Comparison of ENCODE assay signal across 18 mouse cellular contexts in genomic region chr17:10056096-10056495, GRCm38 (mm10).
"Had no signal": no experiment of that assay in that cellular context is flagged by ENCODE, and none has a peak within 500 bp of the region (broad histone marks: within the 10 kb centered on the region; RNA-seq: fewer than 3 reads in every experiment).

No protein-coding gene starts in this region.

- H3K9me3 ChIP-seq: lung, embryonic 15.5 days; midbrain, embryonic 13.5 days; midbrain, embryonic 15.5 days; neural tube, embryonic 12.5 days; stomach, embryonic 15.5 days had no signal

- H3K9ac ChIP-seq: liver, postnatal 0 days; lung, embryonic 15.5 days; midbrain, embryonic 13.5 days; midbrain, embryonic 15.5 days; neural tube, embryonic 12.5 days; stomach, embryonic 15.5 days had no signal

- H3K27ac ChIP-seq: lung, embryonic 15.5 days; macrophage; midbrain, embryonic 13.5 days; midbrain, embryonic 15.5 days; neural tube, embryonic 12.5 days; stomach, embryonic 15.5 days; stomach, postnatal 0 days had no signal

- H3K4me1 ChIP-seq: lung, embryonic 15.5 days; midbrain, embryonic 13.5 days; midbrain, embryonic 15.5 days; neural tube, embryonic 12.5 days; stomach, embryonic 15.5 days had no signal

- H3K36me3 ChIP-seq: lung, embryonic 15.5 days; midbrain, embryonic 13.5 days; midbrain, embryonic 15.5 days; neural tube, embryonic 12.5 days; stomach, embryonic 15.5 days had no signal

- DNase-seq: liver, postnatal 0 days; lung, adult 2 months; lung, postnatal 14 days; lung, postnatal 36 days; right cerebral cortex, postnatal 14 days; thymus, adult 2 months; thymus, postnatal 25 days; thymus, postnatal 4 days had no signal

- H3K4me3 ChIP-seq: lung, embryonic 15.5 days; megakaryocyte, embryonic 14.5 days; midbrain, embryonic 13.5 days; midbrain, embryonic 15.5 days; neural tube, embryonic 12.5 days; stomach, embryonic 15.5 days had no signal

- H3K4me2 ChIP-seq: lung, embryonic 15.5 days; midbrain, embryonic 11.5 days; midbrain, embryonic 13.5 days; midbrain, embryonic 15.5 days; neural tube, embryonic 12.5 days; stomach, embryonic 15.5 days had no signal

- ATAC-seq: liver, postnatal 0 days; lung, postnatal 0 days; midbrain, embryonic 13.5 days; midbrain, embryonic 15.5 days had no signal

- H3K27me3 ChIP-seq: lung, embryonic 15.5 days; megakaryocyte, embryonic 14.5 days; midbrain, embryonic 13.5 days; midbrain, embryonic 15.5 days; neural tube, embryonic 12.5 days; stomach, embryonic 15.5 days had no signal
